Mouse (Mus musculus) cerebellum, adult 18-20 months (tissue): ENCODE results near the gene Asic2.

Experiments used
- DNase-seq, 2 experiments: peaks; one replicate each; pipeline ENCODE4 v3.0.0; 2021

Asic2 gene

DNA sequence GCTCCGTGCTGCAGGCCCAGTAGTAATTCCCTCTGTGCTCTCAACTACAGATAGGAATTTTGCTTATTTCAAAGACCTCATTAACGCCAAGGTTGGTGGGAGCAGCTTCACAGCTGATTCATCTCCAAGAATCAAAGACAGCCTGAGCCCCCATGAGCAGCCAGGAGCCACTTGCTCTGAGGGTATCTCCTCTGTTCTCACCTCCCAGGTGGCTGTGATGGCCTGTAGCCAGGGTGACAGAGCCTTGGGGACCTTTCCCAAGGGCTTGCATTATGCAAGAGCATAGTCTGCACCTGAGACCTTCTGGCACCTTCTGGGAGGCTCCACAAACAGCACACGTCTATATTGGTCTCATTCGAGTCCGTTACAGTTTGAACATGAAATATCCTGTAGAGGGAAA lies 261.3 kb downstream of the Asic2 start:
- no peak for DNase-seq

DNA sequence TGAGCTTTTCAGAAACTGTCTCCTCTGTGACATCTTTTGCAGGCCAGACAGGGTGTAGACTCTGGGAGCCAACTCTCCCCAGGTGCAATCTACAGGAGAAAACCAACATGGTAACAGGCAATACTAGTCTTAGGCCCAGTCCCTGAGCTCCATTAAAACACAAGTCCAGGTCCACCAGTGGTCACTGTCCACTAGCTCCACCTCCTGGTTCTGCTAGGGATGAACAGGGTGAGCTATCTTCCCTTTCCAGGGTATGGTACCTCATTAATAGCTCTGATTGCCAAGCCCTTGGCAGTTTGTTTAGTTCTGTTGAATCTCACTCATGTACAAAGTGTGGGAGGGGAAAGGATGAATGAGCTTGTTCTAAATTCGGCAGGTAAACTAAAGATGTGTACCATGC lies 270.2 kb downstream of the Asic2 start:
- DNase-seq = peak in 1 of 2 experiments; percentile 3

DNA sequence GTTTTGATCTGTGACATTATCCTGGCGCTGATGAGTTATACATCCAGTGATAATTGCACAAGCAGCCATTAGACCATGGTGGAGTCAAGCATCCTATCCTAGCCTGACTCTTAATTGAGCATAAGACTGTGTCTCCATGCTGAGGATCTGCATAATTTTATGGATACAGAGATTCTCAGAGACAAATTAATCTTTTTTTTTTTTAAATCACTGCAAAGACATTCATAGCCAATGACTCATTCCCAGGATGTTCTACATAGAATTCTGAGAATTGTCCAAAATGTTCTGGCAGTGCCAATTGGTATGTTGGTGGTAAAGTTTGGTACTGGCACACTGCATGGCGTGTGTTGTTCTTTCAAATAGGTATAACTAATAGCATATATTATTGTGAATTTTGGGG lies 272.8 kb downstream of the Asic2 start:
- no peak for DNase-seq

DNA sequence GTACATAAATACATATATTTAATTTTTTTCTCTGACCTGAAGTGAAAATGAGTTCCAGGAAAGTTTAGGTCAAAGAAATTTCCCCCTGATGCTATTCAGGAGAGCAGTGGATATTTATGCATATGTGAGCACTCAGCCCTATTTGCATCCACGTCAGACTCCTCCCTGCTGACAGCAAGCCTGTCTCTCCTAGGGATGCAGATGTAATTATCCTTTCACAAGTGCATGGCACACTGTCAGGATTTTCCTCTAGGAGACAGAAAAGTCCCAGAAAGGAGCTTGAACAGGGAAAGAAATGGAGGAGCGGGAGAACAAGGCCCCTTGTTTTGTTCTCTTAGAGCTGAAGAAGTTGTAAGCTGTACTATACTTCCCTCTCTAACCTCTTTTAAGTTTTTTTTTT lies 287.7 kb downstream of the Asic2 start:
- no peak for DNase-seq

DNA sequence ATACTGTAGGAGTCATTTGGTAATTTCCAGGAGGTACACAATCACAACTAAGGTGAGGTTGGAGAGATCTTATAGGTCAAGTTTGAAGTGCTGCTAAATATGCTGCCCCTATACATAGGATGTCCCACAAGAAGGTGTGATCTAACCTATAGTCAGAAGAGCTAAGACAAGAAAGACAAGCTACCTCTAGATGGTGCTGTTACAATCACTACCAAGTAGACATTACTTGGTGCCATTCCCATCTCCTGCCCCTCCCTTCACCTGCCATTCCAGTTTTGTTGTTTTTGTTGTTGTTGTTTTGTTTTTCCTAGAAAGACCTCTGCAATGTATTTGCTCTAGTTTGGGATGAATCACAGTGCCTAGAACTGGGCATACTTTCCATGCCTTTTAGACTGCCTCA lies 296.5 kb downstream of the Asic2 start:
- DNase-seq = no peak

DNA sequence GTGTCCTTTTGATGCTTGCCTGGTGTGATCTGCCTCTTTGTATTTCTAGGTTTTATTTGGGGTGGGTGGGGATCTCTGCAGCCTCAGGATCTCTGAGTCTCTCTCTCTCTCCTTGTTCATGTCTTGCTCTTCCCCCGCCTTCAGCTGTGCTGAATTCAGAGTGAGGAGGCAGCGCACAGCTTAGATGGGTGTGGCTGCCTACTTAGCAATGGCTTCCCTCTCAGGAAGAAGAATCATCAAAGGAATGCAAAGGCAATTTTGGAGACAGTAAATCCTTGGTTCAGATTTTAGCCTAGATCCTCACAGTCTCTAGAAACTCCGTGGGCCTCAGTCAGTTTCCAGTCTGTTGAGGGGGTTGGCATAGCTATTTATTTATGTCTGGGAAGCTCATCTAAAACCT lies 297.8 kb downstream of the Asic2 start:
- DNase-seq = no peak

DNA sequence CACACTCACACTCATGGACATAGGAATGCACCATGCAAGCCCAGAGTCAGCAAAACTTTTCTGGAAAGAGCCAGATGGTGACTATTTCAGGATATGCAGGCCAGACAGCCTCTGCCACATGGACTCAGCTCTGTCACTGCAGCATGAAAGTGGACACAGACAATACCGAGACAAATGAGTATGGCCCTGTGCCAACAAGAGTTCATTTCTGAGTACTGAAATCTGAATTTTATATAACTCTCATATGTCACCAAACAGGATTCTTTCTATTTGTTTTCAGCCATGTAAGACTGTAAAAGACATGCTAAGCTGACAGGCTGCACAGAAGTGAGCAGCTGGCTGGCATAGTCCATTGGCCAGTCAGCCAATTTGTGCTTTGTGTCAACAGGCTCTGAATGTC lies 309.4 kb downstream of the Asic2 start:
- no peak for DNase-seq

DNA sequence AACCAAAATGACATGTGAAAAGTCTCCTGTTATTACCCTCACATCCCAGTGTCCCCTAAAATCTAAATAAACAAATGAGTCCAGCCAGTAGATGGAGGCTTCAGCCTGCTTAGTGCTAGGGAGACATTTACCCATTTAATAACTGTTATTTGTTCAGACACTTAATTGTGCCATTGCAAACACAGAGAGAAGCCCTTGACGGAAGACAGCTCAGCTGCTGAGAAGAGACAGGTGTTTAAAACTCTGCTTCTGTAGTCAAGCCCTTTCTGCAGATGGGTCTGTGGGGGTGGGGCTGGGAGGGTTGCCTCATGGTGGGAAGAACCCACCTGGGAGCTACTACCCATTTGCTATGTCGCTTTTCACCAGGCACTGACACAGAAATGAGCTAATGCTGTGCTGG lies 311.1 kb downstream of the Asic2 start:
- DNase-seq = no peak

DNA sequence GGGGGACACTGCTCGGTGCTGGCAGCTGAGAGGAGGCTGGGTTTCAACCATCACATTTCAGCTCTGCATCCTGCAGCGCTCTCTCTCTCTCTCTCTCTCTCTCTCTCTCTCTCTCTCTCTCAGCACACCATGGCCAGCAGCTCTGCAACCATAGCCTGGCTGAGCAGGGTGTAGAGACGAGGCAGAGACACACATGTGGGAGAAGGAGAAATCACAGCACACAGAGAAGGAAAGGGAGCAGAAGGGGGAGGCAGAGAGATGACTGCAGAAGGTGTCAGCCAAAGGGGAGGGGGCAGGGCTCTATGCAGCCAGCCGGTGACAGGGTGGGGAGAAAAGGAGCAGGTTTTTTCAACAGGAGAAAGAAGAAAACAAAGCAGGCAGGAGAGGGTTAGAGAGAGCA lies 320.4 kb downstream of the Asic2 start:
- no peak for DNase-seq

DNA sequence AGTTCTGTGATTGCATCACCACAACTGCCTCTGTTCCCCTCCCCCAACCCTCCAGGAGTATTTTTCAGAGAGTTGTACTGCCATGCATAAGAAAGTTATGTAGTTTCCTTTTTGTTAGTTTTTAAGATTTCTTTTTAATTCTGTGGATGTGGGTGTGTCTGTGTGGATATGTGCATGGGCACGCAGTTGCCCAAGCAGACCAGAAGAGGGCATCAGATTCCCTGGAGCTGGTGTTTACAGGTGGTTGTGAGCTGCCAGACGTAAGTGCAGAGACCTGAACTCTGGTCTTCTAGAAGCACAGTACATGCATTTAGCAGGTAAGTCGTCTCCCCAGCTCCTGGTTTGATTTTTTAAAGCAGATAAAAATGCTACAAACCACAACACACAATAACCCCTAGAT lies 322.7 kb downstream of the Asic2 start:
- DNase-seq = no peak

DNA sequence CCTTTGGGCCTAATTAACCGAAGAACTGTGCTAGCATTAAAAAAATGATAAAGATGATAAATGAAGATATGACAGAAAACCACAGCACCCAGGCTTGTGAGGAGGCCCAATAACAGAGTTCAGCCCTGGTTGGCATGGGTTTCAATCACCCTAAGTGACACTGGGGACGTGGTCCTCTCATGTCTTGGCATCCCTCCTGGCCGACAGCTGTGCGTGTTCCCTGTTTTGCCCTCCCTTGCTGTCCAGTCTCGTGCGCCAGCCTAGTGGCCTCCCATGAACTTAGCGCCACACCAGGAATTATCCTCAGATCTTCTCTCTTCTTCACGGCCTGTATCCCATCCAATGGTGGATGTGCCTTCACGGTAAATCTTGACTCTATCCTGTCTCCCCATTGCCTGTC lies 331.9 kb downstream of the Asic2 start:
- no peak for DNase-seq

DNA sequence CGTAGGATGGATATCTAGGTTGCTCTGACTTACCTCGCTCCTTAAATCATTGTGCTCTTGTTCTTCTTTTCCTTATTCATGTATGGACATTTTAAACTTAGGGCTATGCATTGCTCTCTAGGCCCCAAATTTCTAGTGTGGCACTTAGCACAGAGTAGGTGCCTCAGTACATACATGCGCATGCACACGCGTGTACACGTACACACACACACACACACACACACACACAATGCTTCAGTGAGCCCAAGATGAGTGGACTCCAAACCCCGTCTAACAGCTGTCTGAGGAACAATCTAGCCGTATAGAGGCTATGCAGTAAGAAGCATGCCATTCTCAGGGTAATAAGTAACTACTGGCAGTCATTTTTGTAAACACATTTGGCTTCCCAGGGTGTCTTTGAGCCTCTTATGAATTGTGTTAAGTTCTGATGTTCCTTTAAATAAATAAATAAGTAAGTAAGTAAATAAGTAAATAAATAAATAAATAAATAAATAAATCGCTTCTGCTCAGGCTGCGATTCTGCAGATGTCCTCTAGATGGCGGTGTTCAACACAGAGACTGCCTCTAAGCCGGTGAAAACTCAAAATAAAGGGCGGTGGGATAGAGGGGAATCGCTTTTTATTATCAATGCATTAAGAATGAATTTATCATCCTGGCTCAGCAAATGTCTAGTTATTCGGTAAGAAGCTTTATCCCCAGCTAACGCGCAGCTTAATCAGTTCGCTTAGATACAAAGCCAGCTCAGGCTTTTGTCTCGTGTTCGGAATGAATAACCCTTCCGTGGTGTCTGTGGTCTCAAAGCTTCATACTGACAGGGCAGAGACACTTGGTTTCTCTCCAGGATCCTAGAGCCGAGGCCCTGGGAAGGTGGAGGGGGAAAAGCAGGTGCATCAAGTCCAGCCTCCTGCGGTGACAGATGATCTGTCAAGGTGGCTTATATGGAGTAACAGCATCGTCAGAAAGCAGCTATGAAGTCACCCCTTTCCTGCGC lies 333.6 kb downstream of the Asic2 start:
- peak; percentile 48 to 66 for DNase-seq

DNA sequence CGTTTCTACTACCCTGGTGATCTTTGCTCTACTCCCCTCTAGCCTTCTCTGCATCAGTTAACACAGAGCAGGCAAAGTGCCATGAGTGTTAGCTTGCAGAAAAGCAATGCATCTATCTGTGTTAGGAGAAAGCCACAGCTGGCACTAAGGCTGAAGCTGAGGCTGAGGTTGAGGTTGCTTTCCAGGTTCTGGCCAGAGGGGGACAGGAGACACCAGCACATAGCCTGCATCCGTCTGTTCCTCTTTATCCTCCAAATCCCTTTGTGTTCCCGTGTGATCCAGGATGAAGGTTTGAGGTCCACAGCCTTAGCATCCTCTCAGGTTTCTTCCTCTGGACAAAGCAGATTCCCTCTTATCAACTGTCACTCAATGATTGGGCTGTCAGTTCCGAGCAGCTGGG lies 343.1 kb downstream of the Asic2 start:
- no peak for DNase-seq

DNA sequence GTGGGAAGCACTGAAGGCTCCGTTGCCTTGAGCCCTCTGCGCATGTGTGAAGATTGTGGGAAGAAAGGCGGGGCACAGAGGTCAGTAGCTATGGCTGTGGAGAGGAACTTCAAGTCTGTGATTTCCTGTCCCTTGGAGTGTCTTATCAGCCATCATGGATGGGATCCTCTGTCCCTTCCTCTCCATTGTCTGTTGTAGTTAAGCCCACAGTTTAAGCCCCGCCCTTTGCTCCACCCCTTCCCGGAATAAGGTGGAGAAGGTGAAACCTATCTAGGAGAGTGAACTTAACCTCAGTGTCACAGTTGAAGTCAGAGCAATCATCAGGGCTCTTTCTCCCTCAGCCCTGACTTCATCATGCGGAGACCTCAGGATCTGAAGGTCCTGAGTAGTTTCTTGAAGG lies 347.7 kb downstream of the Asic2 start:
- no peak for DNase-seq

DNA sequence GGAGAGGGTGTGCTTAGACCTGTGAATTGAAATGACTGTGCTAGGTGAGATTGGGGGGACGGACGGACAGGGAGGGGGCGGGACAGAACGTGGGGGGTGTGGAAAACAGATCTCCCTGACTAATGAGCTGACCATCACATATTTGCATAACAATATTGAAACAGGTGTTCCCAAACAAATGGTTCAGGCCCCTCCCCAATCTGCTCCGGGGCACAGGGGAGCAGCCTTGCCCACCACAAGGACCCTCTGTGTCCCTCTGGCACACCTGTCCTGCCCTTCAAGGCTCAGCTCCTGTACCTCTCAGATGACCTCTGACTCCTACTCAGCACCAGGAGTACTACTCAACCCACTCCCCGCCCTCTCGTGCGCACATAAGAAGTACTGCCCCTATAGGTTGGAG lies 351.8 kb downstream of the Asic2 start:
- no peak for DNase-seq

DNA sequence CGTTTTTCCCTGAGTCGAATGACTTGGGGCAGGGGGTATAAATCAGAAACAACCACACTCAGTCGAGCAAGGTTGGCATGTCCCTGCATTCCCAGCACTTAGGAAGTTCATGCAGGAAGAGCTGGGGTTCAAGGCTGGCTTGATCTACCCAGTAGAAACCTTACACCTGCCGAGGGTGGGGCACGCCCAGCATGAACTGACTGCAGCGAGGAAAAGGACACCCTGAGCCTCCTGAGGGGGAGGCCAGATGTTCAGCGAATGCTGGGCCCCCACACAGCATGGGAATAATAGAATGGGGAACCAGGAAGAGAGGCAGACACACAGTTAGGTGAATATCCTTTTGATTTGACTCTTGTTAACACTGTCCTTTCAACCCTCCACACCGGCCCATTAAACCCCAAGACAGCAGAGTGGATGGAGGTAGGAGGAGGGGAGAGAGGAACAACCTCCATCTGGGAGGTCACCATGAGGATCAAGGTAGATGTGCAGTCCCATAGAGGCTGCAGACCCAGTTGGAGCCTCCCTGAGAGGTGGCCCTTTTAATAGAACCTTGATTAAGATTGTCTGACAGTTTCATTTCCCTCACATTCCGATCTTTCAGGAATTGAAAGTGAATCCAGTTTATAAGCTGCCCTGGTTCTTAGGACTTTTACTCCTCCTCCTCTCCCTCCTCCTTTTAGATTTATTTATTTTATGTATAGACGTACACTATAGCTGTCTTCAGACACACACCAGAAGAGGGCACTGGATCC lies 354.2 kb downstream of the Asic2 start:
- DNase-seq = no peak

DNA sequence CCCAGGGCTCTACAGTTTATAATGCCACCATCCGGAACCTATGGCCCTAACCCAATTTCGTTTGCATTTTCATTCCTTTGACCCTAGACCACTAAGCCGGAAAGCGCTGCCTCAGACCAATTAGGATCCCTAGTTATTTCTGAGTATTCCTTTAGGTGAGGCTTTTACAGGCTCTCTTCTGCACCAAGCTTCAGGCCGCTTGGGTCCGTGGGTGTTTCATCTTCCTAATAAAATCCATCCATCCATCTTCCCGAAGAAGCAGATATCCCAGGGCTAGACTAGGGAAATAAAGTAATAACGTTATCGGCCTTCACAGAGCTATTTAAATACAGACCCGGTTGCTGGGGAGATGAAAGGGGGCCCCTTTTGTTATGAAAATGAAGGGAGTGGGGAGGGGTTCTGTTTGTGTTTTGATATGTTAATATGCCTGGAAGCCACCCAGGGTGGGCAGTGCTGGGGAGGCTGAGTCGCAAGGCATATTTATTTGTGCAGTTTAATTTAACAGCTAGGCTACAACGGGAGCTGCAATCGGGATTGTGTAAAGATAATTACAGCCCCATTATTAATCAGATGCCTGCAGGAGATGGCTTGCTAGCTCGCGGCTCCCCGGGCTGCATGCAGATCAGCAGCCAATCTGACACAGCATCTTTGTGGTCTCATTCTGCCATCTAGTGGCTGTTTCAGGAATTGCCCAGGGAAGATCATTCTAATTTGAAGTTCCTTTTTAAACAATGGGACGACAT lies 355.3 kb downstream of the Asic2 start:
- DNase-seq = peak; percentile 84 to 90

DNA sequence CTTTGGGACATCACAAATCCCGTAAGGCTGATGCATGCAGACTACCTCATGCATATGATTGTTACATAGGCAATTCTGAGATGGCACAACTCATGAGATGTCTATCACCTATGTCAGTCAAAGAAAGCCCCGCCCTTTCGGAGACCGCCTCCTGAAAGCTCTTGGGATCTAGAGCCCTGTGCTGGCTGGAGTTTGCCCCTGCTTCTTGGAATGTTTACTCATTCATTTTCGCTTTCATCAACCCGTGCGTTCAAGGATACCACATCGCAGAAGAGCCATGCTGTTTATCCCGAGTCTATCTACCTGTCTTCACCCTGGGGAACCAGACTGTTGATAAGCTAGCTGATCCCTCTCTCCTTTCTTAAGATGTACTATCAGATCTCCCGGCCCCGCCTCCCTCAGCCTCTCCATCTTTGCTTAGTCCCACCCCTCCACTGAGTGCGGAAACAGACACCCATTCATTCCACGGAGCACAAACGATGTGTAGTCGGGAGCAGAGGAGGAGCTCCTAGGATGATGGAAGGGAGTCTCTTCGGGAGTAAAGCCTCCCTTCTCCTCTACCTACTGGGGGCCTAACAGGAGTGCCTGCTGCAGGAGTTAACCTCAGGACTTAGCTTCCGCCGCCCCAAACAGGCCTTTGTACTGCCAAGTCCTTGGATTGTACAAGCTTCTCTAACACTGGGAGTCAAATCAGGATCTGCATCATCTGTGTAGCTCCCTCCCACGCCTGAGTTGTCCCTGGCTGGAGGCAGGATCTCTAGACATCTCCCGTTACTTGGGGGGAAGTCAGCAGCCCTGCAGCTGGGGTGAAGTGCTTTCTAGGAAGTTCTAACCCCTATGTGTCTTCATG lies 356.1 kb downstream of the Asic2 start:
- peak; percentile 38 to 42 for DNase-seq

DNA sequence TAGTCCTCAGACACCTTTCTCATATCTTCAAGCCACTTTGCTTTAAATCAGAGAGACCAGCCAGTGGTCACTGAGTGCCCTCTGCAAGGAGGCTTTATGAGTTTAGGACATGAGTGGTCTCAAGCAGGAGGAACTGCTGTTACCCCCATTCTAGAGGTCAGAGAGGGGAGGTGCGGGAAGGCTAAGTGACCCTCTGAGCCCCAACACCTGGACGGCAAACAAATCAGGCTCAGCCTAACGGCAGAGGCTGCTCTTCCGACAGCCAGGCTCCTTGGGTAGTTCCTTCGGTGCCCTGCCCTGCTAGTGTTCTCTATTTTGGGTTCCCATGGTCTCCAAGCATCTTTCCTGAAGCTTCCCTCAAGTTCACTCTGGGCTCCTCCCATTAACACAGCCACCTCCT lies 357.8 kb downstream of the Asic2 start:
- no peak for DNase-seq

DNA sequence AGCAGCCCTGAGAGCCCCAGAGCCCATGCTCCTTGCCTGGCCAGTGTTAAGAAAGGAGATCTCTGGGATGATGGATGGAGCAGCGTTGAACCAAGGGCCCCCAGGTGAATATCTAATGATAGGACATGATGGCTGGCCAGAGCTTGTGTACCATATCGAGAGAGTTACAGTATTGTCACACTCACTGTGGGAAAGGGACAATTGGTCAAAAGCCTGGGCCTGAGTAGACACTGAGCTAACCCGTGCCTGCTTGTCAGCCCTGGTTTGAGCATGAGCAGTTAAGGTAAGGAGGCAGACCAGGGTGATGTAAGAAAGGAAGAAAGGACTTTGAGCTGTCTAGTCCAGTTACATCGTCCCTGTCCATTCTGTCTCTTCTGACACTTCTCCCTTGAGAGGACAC lies 365.3 kb downstream of the Asic2 start:
- no peak for DNase-seq

DNA sequence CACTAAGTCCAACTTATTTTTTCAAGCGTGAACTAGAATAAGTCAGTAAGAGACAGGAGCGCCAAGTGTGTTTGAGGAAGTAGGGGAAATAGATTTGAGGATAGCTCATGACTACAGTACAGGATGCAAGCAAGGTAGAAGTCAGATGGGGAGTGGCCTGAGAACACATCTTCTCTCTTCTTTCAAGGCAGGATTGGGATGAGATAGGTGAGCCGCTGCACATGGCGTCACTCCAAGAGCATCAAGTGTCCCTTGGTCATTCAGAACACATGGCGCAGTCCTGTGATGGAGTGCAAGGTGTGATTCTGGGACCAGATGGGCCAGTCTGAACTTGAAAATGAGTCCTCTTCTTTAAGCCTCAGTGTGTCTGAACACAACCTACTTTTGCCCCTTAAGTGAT lies 366.5 kb downstream of the Asic2 start:
- DNase-seq = no peak

DNA sequence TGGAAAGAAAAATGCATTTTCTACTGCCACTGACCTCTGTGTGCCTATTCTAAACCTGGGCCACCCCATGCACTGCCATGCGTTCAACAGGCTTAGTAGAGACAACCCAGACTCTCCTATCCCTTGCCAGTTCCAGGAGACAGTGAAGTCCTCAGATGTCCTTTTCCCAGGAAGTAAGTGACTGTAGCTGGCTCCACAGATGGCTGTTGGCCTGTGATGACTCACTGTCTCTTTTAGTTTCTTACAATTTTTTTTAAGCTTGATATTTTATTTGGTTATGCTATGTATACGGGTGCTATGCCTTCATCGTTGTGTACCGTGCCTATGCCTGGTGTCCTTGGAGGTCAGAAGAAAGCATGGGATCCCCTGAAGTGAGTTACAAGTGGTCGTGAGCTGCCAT lies 370.7 kb downstream of the Asic2 start:
- no peak for DNase-seq

DNA sequence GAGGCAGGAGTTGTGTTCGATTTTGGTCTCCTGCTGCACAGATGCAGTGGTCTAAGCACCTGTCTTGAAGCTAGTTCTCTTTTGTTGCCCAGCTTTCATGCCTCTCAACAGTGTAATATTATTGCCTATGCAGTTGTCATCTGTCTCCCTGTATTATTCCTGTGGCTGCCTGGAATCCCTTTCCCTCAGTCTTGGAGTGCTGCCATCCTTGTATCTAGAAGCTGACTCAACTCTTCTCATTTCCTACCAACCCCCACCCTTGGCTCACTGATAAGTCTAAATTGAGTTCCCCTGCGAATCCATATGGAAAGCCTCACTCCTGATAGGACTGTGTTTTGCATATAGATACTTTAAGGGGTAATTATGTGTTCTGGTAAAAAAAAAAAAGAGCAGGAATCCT lies 373.0 kb downstream of the Asic2 start:
- no peak for DNase-seq
